Mouse (Mus musculus): Measurements from ENCODE around the gene Olfml3. TPM values are rescaled to one million over a fixed set of nuclear protein-coding genes. Genes with fewer than 3 reads are reported as not detected.

Olfml3 gene
- polyA plus RNA-seq, 1 experiment from 2014 or later, result 27.4 TPM

GRCm38 (mm10) chr3:103758456-103758855 lies 20.7 kb upstream of the Olfml3 start:
- Histone ChIP-seq H3K4me3 (ENCODE audit: control insufficient read depth in 1 of 2, insufficient read depth in 1 of 2, low read depth in 1 of 2, low read length in 2 of 2) (no peak overlapping the region), H3K4me1 (ENCODE audit: control insufficient read depth in 2 of 2, insufficient read depth in 2 of 2, low read length in 2 of 2) (peaks cover 4 to 5% of the 10 kb centered on the region in 2 experiments), H3K9me3 (ENCODE audit: control insufficient read depth, low read length) (no peaks in the 10 kb centered on the region), H3K36me3 (ENCODE audit: control insufficient read depth, insufficient read depth, low read length) (peaks cover 83% of the 10 kb centered on the region), H3K27me3 (ENCODE audit: control insufficient read depth, insufficient read depth, low read length) (no peaks in the 10 kb centered on the region), H3K9ac (ENCODE audit: low read length) (no peak overlapping the region), H3K27ac (replicated peaks in 1 of 2; ENCODE audit: control insufficient read depth in 1 of 2, insufficient read depth in 1 of 2, low read depth in 2 of 2, low read length in 2 of 2) (no peak overlapping the region), H3K4me2 (ENCODE audit: low read length) (no peak overlapping the region)
- no peak for ATAC-seq (ENCODE audit: insufficient number of reproducible peaks, insufficient read depth, low FRiP score, low read depth)
- WGBS, result 85% methylated on average over 7 of the region's 7 CpGs

- ATAC-seq (ENCODE audit: insufficient number of reproducible peaks, insufficient read depth, low FRiP score, low read depth), result no peak
- Histone ChIP-seq H3K4me2 (ENCODE audit: low read length) (no peak overlapping the region), H3K4me1 (ENCODE audit: control insufficient read depth in 2 of 2, insufficient read depth in 2 of 2, low read length in 2 of 2) (peaks cover 4 to 5% of the 10 kb centered on the region in 2 experiments), H3K9me3 (ENCODE audit: control insufficient read depth, low read length) (no peaks in the 10 kb centered on the region), H3K9ac (ENCODE audit: low read length) (no peak overlapping the region), H3K27ac (replicated peaks in 1 of 2; ENCODE audit: control insufficient read depth in 1 of 2, insufficient read depth in 1 of 2, low read depth in 2 of 2, low read length in 2 of 2) (no peak overlapping the region), H3K27me3 (ENCODE audit: control insufficient read depth, insufficient read depth, low read length) (no peaks in the 10 kb centered on the region), H3K4me3 (ENCODE audit: control insufficient read depth in 1 of 2, insufficient read depth in 1 of 2, low read depth in 1 of 2, low read length in 2 of 2) (no peak overlapping the region), H3K36me3 (ENCODE audit: control insufficient read depth, insufficient read depth, low read length) (peaks cover 82% of the 10 kb centered on the region)
- 81% methylated on average over 2 of the region's 2 CpGs for WGBS
Measured at GRCm38 (mm10) chr3:103756920-103757319, 19.1 kb upstream of the Olfml3 start.

GRCm38 (mm10) chr3:103755351-103755750 lies 17.6 kb upstream of the Olfml3 start:
- ATAC-seq (ENCODE audit: insufficient number of reproducible peaks, insufficient read depth, low FRiP score, low read depth), result peak; percentile 66; the same call in 1 of the 2 replicates
- Histone ChIP-seq H3K9me3 (ENCODE audit: control insufficient read depth, low read length) (no peaks in the 10 kb centered on the region), H3K27ac (replicated peaks in 1 of 2; ENCODE audit: control insufficient read depth in 1 of 2, insufficient read depth in 1 of 2, low read depth in 2 of 2, low read length in 2 of 2) (peak overlapping the region; percentile 53 to 57; a peak in 3 of 4 replicates), H3K4me3 (ENCODE audit: control insufficient read depth in 1 of 2, insufficient read depth in 1 of 2, low read depth in 1 of 2, low read length in 2 of 2) (no peak overlapping the region), H3K27me3 (ENCODE audit: control insufficient read depth, insufficient read depth, low read length) (no peaks in the 10 kb centered on the region), H3K4me2 (ENCODE audit: low read length) (no peak overlapping the region), H3K9ac (ENCODE audit: low read length) (no peak overlapping the region), H3K36me3 (ENCODE audit: control insufficient read depth, insufficient read depth, low read length) (peaks cover 83% of the 10 kb centered on the region), H3K4me1 (ENCODE audit: control insufficient read depth in 2 of 2, insufficient read depth in 2 of 2, low read length in 2 of 2) (peaks cover 4 to 5% of the 10 kb centered on the region in 2 experiments)
- 5% methylated on average over 3 of the region's 3 CpGs for WGBS

- Histone ChIP-seq H3K4me2 (ENCODE audit: low read length) (no peak overlapping the region), H3K9me3 (ENCODE audit: control insufficient read depth, low read length) (no peaks in the 10 kb centered on the region), H3K27ac (replicated peaks in 1 of 2; ENCODE audit: control insufficient read depth in 1 of 2, insufficient read depth in 1 of 2, low read depth in 2 of 2, low read length in 2 of 2) (no peak overlapping the region), H3K27me3 (ENCODE audit: control insufficient read depth, insufficient read depth, low read length) (no peaks in the 10 kb centered on the region), H3K4me3 (ENCODE audit: control insufficient read depth in 1 of 2, insufficient read depth in 1 of 2, low read depth in 1 of 2, low read length in 2 of 2) (no peak overlapping the region), H3K9ac (ENCODE audit: low read length) (no peak overlapping the region), H3K36me3 (ENCODE audit: control insufficient read depth, insufficient read depth, low read length) (peaks cover 83% of the 10 kb centered on the region), H3K4me1 (ENCODE audit: control insufficient read depth in 2 of 2, insufficient read depth in 2 of 2, low read length in 2 of 2) (peaks cover 4 to 5% of the 10 kb centered on the region in 2 experiments)
- no peak for ATAC-seq (ENCODE audit: insufficient number of reproducible peaks, insufficient read depth, low FRiP score, low read depth)
- 87% methylated on average over 2 of the region's 2 CpGs for WGBS
Measured at GRCm38 (mm10) chr3:103751558-103751957, 13.8 kb upstream of the Olfml3 start.

- Histone ChIP-seq H3K9ac (ENCODE audit: low read length) (no peak overlapping the region), H3K9me3 (ENCODE audit: control insufficient read depth, low read length) (no peaks in the 10 kb centered on the region), H3K27ac (replicated peaks in 1 of 2; ENCODE audit: control insufficient read depth in 1 of 2, insufficient read depth in 1 of 2, low read depth in 2 of 2, low read length in 2 of 2) (no peak overlapping the region), H3K27me3 (ENCODE audit: control insufficient read depth, insufficient read depth, low read length) (no peaks in the 10 kb centered on the region), H3K4me3 (ENCODE audit: control insufficient read depth in 1 of 2, insufficient read depth in 1 of 2, low read depth in 1 of 2, low read length in 2 of 2) (no peak overlapping the region), H3K4me2 (ENCODE audit: low read length) (no peak overlapping the region), H3K36me3 (ENCODE audit: control insufficient read depth, insufficient read depth, low read length) (peaks cover 94% of the 10 kb centered on the region), H3K4me1 (ENCODE audit: control insufficient read depth in 2 of 2, insufficient read depth in 2 of 2, low read length in 2 of 2) (peaks cover 0 to 6% of the 10 kb centered on the region in 2 experiments; a peak in 1 of 4 replicates)
- WGBS, result 74% methylated on average over 5 of the region's 5 CpGs
- ATAC-seq (ENCODE audit: insufficient number of reproducible peaks, insufficient read depth, low FRiP score, low read depth), result no peak
Measured at GRCm38 (mm10) chr3:103746711-103747110, 8.9 kb upstream of the Olfml3 start.

- no peak overlapping the region for H3K9ac ChIP-seq (ENCODE audit: low read length)
- no peak overlapping the region for H3K27ac ChIP-seq (replicated peaks in 1 of 2; ENCODE audit: control insufficient read depth in 1 of 2, insufficient read depth in 1 of 2, low read depth in 2 of 2, low read length in 2 of 2)
- no peaks in the 10 kb centered on the region for H3K27me3 ChIP-seq (ENCODE audit: control insufficient read depth, insufficient read depth, low read length)
- no peak overlapping the region for H3K4me2 ChIP-seq (ENCODE audit: low read length)
- WGBS, result 82% methylated on average over 14 of the region's 14 CpGs
- peaks cover 88% of the 10 kb centered on the region for H3K36me3 ChIP-seq (ENCODE audit: control insufficient read depth, insufficient read depth, low read length)
- H3K4me1 ChIP-seq (ENCODE audit: control insufficient read depth in 2 of 2, insufficient read depth in 2 of 2, low read length in 2 of 2), result peaks cover 0 to 6% of the 10 kb centered on the region in 2 experiments; a peak in 1 of 4 replicates
- H3K4me3 ChIP-seq (ENCODE audit: control insufficient read depth in 1 of 2, insufficient read depth in 1 of 2, low read depth in 1 of 2, low read length in 2 of 2), result no peak overlapping the region
- ATAC-seq (ENCODE audit: insufficient number of reproducible peaks, insufficient read depth, low FRiP score, low read depth), result no peak
- H3K9me3 ChIP-seq (ENCODE audit: control insufficient read depth, low read length), result no peaks in the 10 kb centered on the region
Measured at GRCm38 (mm10) chr3:103745001-103745770, 7.4 kb upstream of the Olfml3 start.

- Histone ChIP-seq H3K4me3 (ENCODE audit: control insufficient read depth in 1 of 2, insufficient read depth in 1 of 2, low read depth in 1 of 2, low read length in 2 of 2) (no peak overlapping the region), H3K36me3 (ENCODE audit: control insufficient read depth, insufficient read depth, low read length) (peaks cover 68% of the 10 kb centered on the region), H3K4me2 (ENCODE audit: low read length) (no peak overlapping the region), H3K4me1 (ENCODE audit: control insufficient read depth in 2 of 2, insufficient read depth in 2 of 2, low read length in 2 of 2) (peaks cover 0 to 13% of the 10 kb centered on the region in 2 experiments; a peak in 2 of 4 replicates), H3K9me3 (ENCODE audit: control insufficient read depth, low read length) (no peaks in the 10 kb centered on the region), H3K27me3 (ENCODE audit: control insufficient read depth, insufficient read depth, low read length) (no peaks in the 10 kb centered on the region), H3K9ac (ENCODE audit: low read length) (no peak overlapping the region), H3K27ac (replicated peaks in 1 of 2; ENCODE audit: control insufficient read depth in 1 of 2, insufficient read depth in 1 of 2, low read depth in 2 of 2, low read length in 2 of 2) (no peak overlapping the region)
- WGBS, result 86% methylated on average over 6 of the region's 6 CpGs
- no peak for ATAC-seq (ENCODE audit: insufficient number of reproducible peaks, insufficient read depth, low FRiP score, low read depth)
Measured at GRCm38 (mm10) chr3:103743208-103743607, 5.4 kb upstream of the Olfml3 start.
